Mouse (Mus musculus) neural tube, embryonic 10.5 days (tissue): ENCODE results near the gene Sepsecs.

Experiments
- DNase-seq: peaks from one replicate; pipeline ENCODE4 v3.0.0-alpha.2; 2017; ENCODE audit warnings: low spot score; ENCODE audit errors: extremely low spot score

The Sepsecs gene

GRCm38 (mm10) chr5:52610306-52610705 is 59.2 kb downstream of the Sepsecs start:
- no peak for DNase-seq

- DNase-seq, result no peak
These were observed 59.8 kb downstream of the Sepsecs start for GRCm38 (mm10) chr5:52609672-52610071.

GRCm38 (mm10) chr5:52604582-52605041 is 64.9 kb downstream of the Sepsecs start:
- DNase-seq, result no peak

GRCm38 (mm10) chr5:52590612-52591011 is 78.9 kb downstream of the Sepsecs start:
- no peak for DNase-seq
